Mouse (Mus musculus) gastrocnemius, postnatal 14 days (tissue): ENCODE results near the gene Mrps35. TPM values are rescaled to one million over a fixed set of nuclear protein-coding genes. Genes with fewer than 3 reads are reported as not detected.

Experiments used
- DNase-seq: peaks from one replicate; pipeline ENCODE4 v3.0.0; 2021; ENCODE audit warnings: mixed read lengths
- intact Hi-C: fragments of 180-260 bp; cut with DNase I; formaldehyde crosslinking; loops from one replicate; pipeline ENCODE4 v1.15.1; 2025; ENCODE audit warnings: low total_unique reads
- total RNA-seq, 2 experiments: library from RNA; stranded (reverse); gene quantifications; 2 replicates each; pipeline ENCODE4 v1.2.3; 2021

The Mrps35 gene
- total RNA-seq, 2 experiments from 2014 or later, result 50.4 to 56.3 TPM

- peak; percentile 85 for DNase-seq
- intact Hi-C loops, result no loop called here
These were observed 74.0 kb downstream of the Mrps35 start for GRCm38 (mm10) chr6:147116579-147116978.

GRCm38 (mm10) chr6:147117764-147118163 lies 75.2 kb downstream of the Mrps35 start:
- no peak for DNase-seq
- intact Hi-C loops, result no loop called here

- DNase-seq, result no peak
- intact Hi-C loops, result no loop called here
These were observed 75.6 kb downstream of the Mrps35 start for GRCm38 (mm10) chr6:147118190-147118589.

DNA sequence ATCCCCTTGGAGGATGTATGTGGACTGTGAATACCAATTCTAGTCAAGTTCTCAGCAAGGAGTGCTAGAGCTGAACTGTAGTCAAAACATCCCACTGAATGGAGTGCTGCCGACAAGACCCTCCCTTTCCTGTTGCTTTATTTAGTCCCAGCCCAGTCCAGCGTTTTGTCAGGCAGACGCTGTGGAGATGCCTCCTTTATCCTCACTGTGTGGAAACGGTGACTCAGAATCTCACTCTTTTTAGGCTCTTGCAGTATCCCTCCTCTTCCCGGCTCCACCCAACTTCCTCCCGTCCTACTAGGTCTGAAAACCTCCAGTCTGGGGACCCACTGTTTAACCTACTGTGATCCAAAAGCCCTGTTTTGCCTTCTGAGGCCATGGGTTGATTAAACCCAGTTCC lies 78.8 kb downstream of the Mrps35 start:
- no peak for DNase-seq
- intact Hi-C loops, result no loop called here

Other genes starting within 250 kb of the Mrps35 start
- 1 to 10 TPM in 1 of 2 experiments, under 1 TPM in 1; 0.64 to 1.5 TPM for gene Arntl2, start 246.7 kb upstream of the Mrps35 start, total RNA-seq
- gene Smco2, start 192.7 kb upstream of the Mrps35 start, total RNA-seq, result not detected
- gene Ppfibp1, start 154.3 kb upstream of the Mrps35 start, total RNA-seq, result 10 to 100 TPM; 43.5 to 49.8 TPM
- not detected for gene 1700034J05Rik, start 88.3 kb upstream of the Mrps35 start, total RNA-seq
- under 1 TPM; 0.27 to 0.53 TPM for gene Rep15, start 10.2 kb upstream of the Mrps35 start, total RNA-seq
- gene Mansc4, start 44.3 kb downstream of the Mrps35 start, total RNA-seq, result under 1 TPM in 1 of 2 experiments, not detected in 1; 0.18 TPM
- 1 to 10 TPM; 3.5 to 3.9 TPM for gene Klhl42, start 48.6 kb downstream of the Mrps35 start, total RNA-seq
- gene Pthlh, start 221.4 kb downstream of the Mrps35 start, total RNA-seq, result 1 to 10 TPM in 1 of 2 experiments, under 1 TPM in 1; 0.33 to 3.3 TPM